Mouse (Mus musculus) neutrophil, adult 59 days (primary cell): Measurements from ENCODE around the gene Acsm4. TPM values are rescaled to one million over a fixed set of nuclear protein-coding genes. Genes with fewer than 3 reads are reported as not detected.

Source experiments
- total RNA-seq, 2 experiments: library from RNA; stranded (reverse); gene quantifications; 1 replicate in 1 of 2; 2 replicates in 1 of 2; pipeline ENCODE4 v1.2.4; 2023

The Acsm4 gene
- total RNA-seq, result not detected

DNA sequence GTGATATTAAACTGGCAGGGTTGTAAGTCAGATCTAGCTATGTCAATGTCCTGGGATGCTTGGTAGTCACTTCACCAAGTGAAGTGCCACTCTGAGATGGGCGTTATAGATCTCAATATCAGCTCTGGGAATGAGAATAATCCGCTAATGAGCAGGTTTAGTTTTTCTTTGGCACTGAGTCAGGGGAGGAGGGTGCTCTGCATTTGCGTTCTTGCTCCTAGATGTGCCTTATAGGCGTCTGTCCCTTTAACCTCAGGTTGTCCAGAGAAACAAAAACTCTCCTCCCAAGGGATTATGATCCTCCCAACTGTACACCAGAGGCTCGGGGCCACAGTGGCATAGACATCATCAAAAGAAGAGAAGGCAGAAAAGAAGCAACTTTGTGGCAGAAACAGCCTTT, at the start of gene Acsm4:
Gene Acsm4, plus strand, starts transcription at position 301 of the 400 bp plus-strand sequence.

GRCm38 (mm10) chr7:119720253-119720946, 30.6 kb downstream of the Acsm4 start, which contains the start of gene Thumpd1:
Thumpd1 (minus strand) TSS chr7:119720798.

DNA sequence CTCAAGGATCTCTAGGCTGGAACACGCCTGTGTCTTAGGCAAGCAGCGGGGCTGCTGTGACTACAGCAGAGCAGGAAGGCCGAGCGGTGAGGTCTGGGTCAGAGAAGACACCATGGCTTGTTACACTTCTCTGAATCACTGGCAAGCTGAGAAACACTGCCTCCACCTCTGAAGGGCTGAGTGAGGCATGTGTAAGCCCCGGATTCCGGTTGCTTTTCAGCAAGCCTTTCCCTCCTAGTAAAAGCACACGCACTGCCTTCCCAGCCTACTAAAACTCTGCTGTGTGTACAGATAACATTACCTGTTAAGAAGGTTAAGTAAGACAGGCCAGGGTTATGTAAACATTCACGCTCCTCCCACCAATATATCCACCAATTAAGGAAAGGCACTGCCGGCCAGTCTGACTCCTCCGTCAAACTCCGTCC, 70.7 kb downstream of the Acsm4 start, which contains the start of gene Acsm3:
Gene Acsm3, plus strand, starts transcription at position 397 of the 425 bp plus-strand sequence.

Other genes starting within 250 kb of the Acsm4 start
- not detected for gene Gp2, start 230.7 kb upstream of the Acsm4 start, total RNA-seq
- gene Umod, start 210.7 kb upstream of the Acsm4 start, total RNA-seq, result not detected
- not detected for gene Acsm5, start 170.6 kb upstream of the Acsm4 start, total RNA-seq
- gene Pdilt, start 166.5 kb upstream of the Acsm4 start, total RNA-seq, result not detected
- not detected for gene Acsm2, start 135.7 kb upstream of the Acsm4 start, total RNA-seq
- gene Acsm1, start 83.0 kb upstream of the Acsm4 start, total RNA-seq, result not detected
- 10 to 100 TPM; 12.0 to 15.1 TPM for gene Thumpd1, start 30.8 kb downstream of the Acsm4 start, total RNA-seq
- gene Acsm3, start 70.9 kb downstream of the Acsm4 start, total RNA-seq, result not detected
- 10 to 100 TPM; 12.6 to 21.6 TPM for gene Rexo5, start 104.0 kb downstream of the Acsm4 start, total RNA-seq
- 1 to 10 TPM; 4.4 to 5.1 TPM for gene Eri2, start 104.0 kb downstream of the Acsm4 start, total RNA-seq
- 1 to 10 TPM; 3.9 to 5.8 TPM for gene Lyrm1, start 205.8 kb downstream of the Acsm4 start, total RNA-seq
- gene Dcun1d3, start 206.3 kb downstream of the Acsm4 start, total RNA-seq, result 10 to 100 TPM; 15.6 to 22.6 TPM